Mouse (Mus musculus): ENCODE measurements around the gene Tmem59. TPM values are rescaled to one million over a fixed set of nuclear protein-coding genes. Genes with fewer than 3 reads are reported as not detected.

Gene Tmem59
- total and polyA plus RNA-seq, 3 experiments = 55.8 to 78.9 TPM; not detected in 1

DNA sequence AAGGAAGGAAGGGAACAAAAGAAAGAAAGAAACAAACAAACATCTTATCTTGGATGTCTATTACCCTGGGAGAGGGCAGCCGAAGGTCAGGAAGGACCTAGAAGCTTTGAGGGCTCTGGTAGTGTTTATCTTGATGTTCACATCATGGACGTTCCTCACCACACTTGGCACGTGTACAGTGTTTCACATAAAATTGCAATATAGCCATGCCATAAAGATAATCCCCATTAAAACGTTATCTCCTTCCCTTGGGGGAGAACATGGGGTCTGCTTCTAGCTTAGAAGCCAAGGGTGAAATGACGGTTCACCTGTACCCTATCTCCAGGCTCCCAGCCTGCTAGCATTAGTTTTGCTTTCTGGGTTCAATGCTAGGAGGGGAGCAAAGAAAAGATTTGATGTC lies 11.5 kb upstream of the Tmem59 start (continued):
- TF ChIP-seq E2F4 (IDR thresholded peaks at IDR 0.05; ENCODE audit: borderline replicate concordance, low read depth, low read length) = no peak
- no peak for TF ChIP-seq TBP (IDR thresholded peaks at IDR 0.05; ENCODE audit: low read depth, low read length)
- TF ChIP-seq MAX (IDR thresholded peaks at IDR 0.05; ENCODE audit: low read length) = peak; percentile 56; the same call in 1 of the 2 replicates
- TF ChIP-seq POLR2A (IDR thresholded peaks at IDR 0.05; ENCODE audit: control insufficient read depth in 1 of 2, insufficient read depth in 1 of 2, low read depth in 1 of 2, low read length in 2 of 2, poor library complexity in 1 of 2) = no peak
- no peak for TF ChIP-seq MYB (IDR thresholded peaks at IDR 0.05; ENCODE audit: low read depth, low read length)
- TF ChIP-seq MAZ (IDR thresholded peaks at IDR 0.05; ENCODE audit: low read depth, low read length) = no peak
- TF ChIP-seq UBTF (IDR thresholded peaks at IDR 0.05; ENCODE audit: borderline replicate concordance, insufficient read depth, low read depth, low read length) = no peak
- TF ChIP-seq NRF1 (IDR thresholded peaks at IDR 0.05; ENCODE audit: insufficient read depth, low read depth, low read length, poor library complexity, severe bottlenecking) = no peak

- H3K4me3 ChIP-seq (ENCODE audit: control insufficient read depth in 1 of 2, insufficient read depth in 1 of 2, low read depth in 2 of 2, low read length in 2 of 2) = no peak overlapping the region
- no peak for TF ChIP-seq JUND (IDR thresholded peaks at IDR 0.05; ENCODE audit: low read depth, low read length)
- TF ChIP-seq GABPA (IDR thresholded peaks at IDR 0.05; ENCODE audit: low read depth, low read length) = no peak
- TF ChIP-seq CTCF (IDR thresholded peaks at IDR 0.05 in 2 of 3, conservative IDR thresholded peaks at IDR 0.05 in 1 of 3; ENCODE audit: control insufficient read depth in 1 of 3, insufficient read depth in 1 of 3, low read depth in 2 of 3, low read length in 3 of 3, poor library complexity in 1 of 3, severe bottlenecking in 1 of 3) = no peak
- TF ChIP-seq BHLHE40 (IDR thresholded peaks at IDR 0.05; ENCODE audit: borderline replicate concordance, low read depth, low read length) = no peak
- no peak for TF ChIP-seq CHD1 (IDR thresholded peaks at IDR 0.05; ENCODE audit: low read depth, low read length)
- no peak for TF ChIP-seq POLR2A (IDR thresholded peaks at IDR 0.05; ENCODE audit: control insufficient read depth in 1 of 2, insufficient read depth in 1 of 2, low read depth in 1 of 2, low read length in 2 of 2, poor library complexity in 1 of 2)
- TF ChIP-seq MYB (IDR thresholded peaks at IDR 0.05; ENCODE audit: low read depth, low read length) = no peak
- no peak for TF ChIP-seq EP300 (IDR thresholded peaks at IDR 0.05; ENCODE audit: low read depth in 1 of 2, low read length in 2 of 2)
- no peaks in the 10 kb centered on the region for H3K27me3 ChIP-seq (ENCODE audit: control insufficient read depth in 1 of 2, insufficient read depth in 2 of 2, low read length in 2 of 2)
- no peaks in the 10 kb centered on the region for H3K79me2 ChIP-seq (ENCODE audit: control insufficient read depth, insufficient read depth, low read length, poor library complexity)
- peaks cover 0 to 7% of the 10 kb centered on the region in 2 experiments; a peak in 2 of 4 replicates for H3K36me3 ChIP-seq (ENCODE audit: control insufficient read depth in 1 of 2, insufficient read depth in 2 of 2, low read length in 2 of 2)
- H3K9me3 ChIP-seq (replicated peaks; ENCODE audit: insufficient read depth, low read length) = no peaks in the 10 kb centered on the region
- no peak for DNase-seq (ENCODE audit: low read depth, low spot score)
- H3K27ac ChIP-seq (ENCODE audit: control insufficient read depth, low read depth, low read length) = no peak overlapping the region
- H3K9ac ChIP-seq (ENCODE audit: control insufficient read depth, low read depth, low read length, poor library complexity, severe bottlenecking) = no peak overlapping the region
- H3K4me1 ChIP-seq (ENCODE audit: control insufficient read depth in 1 of 2, insufficient read depth in 2 of 2, low read length in 2 of 2) = peaks cover 3 to 9% of the 10 kb centered on the region in 2 experiments; a peak in 3 of 4 replicates
Observed at GRCm38 (mm10) chr4:107167798-107168197, 10.4 kb upstream of the Tmem59 start.

DNA sequence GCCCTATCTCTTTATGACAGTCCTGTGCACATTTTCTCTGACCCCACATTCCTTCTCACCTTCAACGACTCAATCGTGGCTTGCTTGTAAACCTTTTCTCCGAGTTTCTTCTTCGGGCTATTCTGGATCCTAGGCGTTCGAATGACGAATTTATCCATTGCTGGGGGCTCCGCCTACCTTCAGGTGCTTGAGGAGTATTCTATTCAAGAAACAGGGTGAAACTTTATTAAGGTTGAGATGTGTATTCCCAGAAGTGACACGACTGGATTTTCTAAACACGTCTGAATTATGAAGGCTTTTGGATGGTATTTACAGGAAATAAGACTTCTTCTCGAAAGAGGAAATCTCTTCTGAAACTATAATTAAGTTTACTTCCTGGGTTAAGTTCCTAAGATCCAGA lies 693 bp upstream of the Tmem59 start:
- Histone ChIP-seq H3K4me3 (ENCODE audit: control insufficient read depth in 1 of 2, insufficient read depth in 1 of 2, low read depth in 2 of 2, low read length in 2 of 2) (peak overlapping the region; percentile 73 to 91), H3K4me1 (ENCODE audit: control insufficient read depth in 1 of 2, insufficient read depth in 2 of 2, low read length in 2 of 2) (peaks cover 11 to 12% of the 10 kb centered on the region in 2 experiments), H3K9me3 (replicated peaks; ENCODE audit: insufficient read depth, low read length) (no peaks in the 10 kb centered on the region), H3K79me2 (ENCODE audit: control insufficient read depth, insufficient read depth, low read length, poor library complexity) (peaks cover 42% of the 10 kb centered on the region), H3K27ac (ENCODE audit: control insufficient read depth, low read depth, low read length) (peak overlapping the region; percentile 89; the same call in 1 of the 2 replicates), H3K9ac (ENCODE audit: control insufficient read depth, low read depth, low read length, poor library complexity, severe bottlenecking) (peak overlapping the region; percentile 88), H3K27me3 (ENCODE audit: control insufficient read depth in 1 of 2, insufficient read depth in 2 of 2, low read length in 2 of 2) (no peaks in the 10 kb centered on the region), H3K36me3 (ENCODE audit: control insufficient read depth in 1 of 2, insufficient read depth in 2 of 2, low read length in 2 of 2) (peaks cover 2 to 33% of the 10 kb centered on the region in 2 experiments)
- no peak for DNase-seq (ENCODE audit: low read depth, low spot score)
- TF ChIP-seq ZMIZ1 (IDR thresholded peaks at IDR 0.05; ENCODE audit: low read depth, low read length) = no peak
- 0 out of 2 replicates have a peak, but pooled peaks have one; percentile 5 for TF ChIP-seq UBTF (IDR thresholded peaks at IDR 0.05; ENCODE audit: borderline replicate concordance, insufficient read depth, low read depth, low read length)

Data from MEL (cell line).